Mouse (Mus musculus) 416B (cell line): ENCODE results near the gene Snx30.
"Not testable (repeated sequence)": the region's sequence is repeated elsewhere in the genome, so short reads cannot be mapped to it uniquely, and the experiment has no call there.

Experiments used
- DNase-seq: peaks from one replicate; pipeline ENCODE4 v3.0.0; 2011; ENCODE audit warnings: low read depth

Snx30 gene

DNA sequence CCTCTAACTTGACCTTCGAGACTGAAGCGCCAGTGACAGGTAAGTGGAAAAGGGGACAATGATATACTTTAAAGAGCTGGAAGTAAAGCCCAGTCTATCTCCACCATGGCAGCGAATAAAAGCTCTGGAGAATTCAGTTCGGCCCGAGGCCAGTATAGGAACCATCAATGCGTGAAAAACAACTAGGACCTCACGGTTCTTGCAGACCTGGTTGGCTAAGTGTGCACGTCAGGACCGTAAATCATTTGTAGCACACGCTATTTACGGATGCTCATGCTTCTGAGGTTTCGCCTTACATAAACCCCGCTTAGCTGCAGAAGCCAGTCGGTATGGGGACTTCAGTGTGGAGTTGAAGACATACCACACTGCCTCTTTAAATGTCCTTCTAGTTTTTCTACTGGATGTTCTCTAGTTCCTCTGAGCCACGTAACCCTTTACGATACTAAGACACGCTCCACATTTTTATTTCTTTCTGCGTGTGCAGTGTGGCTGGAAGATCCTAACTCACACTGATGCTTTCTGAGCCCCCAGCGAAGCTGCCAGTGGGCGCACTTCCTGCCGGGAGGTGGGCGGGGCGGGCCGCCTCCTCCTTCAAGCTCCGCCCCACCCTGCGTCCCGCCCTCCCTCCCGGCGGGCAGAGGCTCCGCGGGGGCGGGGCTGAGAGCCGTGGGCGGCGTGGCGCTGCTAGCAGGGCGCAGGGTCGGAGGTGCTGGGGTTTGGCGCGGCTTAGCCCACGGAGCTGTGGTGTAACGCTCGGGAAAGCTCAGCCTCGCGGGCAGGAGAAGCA, at the start of gene Snx30:
Snx30 (plus strand) TSS at position 660 of the 787 bp plus-strand sequence.
- DNase-seq, result peak; percentile 86

DNA sequence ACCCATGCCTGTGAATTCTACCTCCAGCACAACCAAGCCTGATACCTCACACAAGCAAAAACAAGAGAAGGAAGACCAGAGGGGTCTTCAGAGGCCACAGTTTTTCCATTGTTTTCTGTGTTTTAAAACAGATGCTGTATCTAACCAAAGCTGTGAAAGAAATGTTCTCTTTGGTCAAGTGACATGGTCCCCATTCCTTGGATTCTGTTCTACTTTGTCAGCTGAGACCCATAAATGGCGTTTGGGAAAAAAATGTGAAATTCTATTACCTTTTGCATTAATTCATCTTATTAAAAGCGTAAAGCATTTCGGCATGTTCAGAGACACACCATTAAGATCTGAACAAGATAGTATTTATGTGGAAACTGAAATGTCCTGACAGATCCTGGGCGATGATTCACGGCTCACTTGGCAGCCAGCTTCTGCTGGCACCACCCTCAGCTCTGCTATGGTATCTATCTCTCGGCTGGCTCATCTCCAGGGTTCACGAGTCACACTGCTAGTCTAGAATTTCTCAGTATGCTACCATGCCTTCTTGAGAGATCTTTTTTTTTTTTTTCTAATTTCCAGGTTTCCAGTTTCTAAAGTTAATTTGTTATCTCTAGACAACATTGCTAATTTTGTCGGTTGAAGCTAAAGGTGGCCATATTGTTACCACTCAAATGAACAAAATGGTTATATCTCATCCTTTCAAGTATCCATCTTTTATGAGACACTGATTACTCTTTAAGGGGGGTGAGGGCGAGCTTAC, 49.1 kb upstream of the Snx30 start:
- peak; percentile 73 for DNase-seq

DNA sequence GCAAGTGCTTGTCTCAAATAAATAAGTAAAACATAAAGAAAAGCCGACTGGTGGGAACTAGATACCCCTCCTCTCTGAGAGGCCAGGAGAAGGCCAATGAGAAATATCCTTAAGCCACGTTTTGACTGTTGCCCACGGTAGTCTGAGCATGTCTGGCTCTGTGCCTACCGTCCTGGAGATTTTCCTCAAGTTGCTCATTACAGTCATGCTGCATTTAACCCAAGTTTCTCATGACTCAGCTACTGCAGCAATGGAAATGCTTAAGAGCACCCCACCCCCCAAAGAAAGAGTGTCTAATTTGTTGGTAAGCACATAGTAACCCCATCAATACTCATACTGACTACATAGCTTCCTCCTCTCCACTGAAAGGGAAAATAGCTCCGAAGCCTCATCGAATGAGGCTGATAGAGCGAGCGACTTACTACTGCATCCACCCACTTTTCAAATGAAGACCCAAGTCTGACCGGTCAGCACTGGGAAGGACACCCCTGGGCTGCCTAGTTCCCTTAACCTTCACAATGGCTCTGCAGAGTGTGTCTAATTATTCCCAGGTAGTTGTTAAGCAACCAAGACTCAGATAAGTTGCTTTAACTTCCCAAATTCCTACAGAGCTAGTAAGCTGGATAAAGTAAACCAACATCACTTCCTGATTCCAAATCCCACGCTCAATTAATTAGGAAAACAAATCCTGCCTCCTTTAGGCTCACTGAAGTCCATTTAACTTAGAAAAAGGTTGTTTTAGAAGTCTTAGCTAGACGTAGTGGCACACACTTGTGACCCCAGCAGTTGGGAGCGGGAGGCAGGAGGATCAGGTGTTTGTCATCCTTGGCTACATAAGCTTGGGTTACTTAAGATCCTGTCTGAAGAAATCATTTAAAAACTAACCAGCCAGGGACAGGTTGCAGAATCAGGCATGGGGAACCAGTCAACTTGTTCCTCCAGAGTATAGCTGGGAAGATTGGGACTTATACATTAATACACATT, 47.9 kb upstream of the Snx30 start:
- no peak for DNase-seq

DNA sequence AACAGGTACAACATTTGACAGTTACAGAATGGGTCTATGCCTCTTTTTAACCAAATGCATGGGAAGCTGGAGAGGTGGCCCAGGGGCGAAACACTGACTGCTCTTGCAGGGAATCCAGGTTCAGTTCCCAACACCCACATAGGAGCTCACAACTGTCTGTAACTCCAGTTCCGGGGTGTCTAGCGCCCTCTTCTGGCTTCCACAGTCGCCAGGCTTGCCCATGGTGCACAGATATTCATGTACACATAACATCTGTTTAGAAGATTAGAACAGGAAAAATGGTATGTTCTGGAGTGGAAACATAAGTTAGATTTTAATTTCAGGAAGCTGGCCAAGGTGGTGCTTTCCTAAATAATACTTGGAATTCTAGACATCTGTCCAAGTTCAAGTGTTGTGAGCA, 45.6 kb upstream of the Snx30 start:
- no peak for DNase-seq

DNA sequence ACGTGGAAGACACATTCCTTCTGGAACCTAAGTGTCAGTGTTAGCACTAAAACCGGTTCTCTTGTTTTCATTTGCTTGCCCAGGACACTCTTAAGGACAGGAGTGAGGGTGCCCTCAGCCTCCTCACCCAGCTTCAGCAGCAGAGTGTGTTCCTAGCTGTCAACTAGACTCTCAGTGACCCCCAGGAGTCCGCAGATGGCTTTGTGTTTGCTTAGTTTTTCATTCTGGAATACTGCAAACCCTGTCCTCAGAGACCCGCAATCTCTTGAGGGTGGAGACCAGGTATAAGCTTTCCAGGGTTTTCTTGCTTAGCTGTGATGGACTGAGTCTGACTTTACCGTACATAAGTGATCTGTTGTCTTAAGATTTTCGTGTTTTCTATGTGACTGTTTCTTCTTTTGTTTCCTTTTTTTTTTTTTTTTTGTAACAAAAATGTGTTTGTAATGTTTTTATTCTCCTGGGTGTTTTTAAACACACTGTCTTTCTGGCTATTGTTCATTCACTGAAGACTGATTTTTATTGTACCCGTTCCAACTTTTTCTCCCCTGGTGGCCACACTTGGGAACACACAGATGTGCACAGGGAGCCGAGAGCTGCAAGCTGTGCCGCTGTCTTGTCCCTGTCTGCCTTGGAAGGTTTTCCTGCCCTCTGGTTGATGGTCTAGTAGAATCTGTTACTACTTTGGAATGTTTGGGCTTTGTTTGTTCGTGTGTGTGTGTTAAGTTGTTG, 44.8 kb upstream of the Snx30 start:
- peak; percentile 28 for DNase-seq

DNA sequence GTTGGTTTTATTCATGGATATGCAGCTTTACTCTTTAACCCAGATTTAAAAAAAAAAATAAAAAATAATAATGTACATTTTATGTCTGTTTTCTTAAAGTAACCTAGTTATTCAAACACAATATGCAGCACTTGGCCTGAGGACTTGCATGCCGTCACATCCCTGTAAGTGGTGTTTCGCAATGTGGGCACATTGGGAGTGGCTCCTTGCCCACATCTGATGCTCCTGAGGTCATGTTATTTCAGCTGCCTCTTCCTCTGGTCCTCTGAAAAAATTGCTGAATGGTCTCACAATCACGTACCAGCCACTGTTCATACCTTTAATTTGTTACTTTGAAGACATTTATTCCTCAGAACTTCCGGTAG, 44.3 kb upstream of the Snx30 start:
- peak; percentile 90 for DNase-seq

DNA sequence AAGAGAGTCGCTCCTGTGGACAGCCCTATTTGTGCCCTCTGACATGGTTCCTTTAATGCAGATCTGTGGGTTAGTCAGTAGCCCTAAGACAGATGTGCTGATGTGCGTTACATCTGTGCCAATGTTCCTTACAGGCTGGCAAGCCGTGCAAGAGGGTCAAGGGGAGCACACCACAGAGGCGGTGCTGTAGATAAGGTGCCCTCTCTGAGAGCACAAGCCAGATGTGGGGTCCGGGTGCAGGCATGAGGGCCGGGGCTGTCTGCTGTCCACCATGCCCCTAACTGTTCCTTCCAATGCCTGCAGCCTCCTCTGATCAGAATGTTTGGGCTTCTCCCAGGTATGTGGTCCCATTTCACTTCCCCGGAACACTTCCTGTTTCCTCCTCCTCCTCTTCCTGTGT, 40.7 kb upstream of the Snx30 start:
- no peak for DNase-seq

DNA sequence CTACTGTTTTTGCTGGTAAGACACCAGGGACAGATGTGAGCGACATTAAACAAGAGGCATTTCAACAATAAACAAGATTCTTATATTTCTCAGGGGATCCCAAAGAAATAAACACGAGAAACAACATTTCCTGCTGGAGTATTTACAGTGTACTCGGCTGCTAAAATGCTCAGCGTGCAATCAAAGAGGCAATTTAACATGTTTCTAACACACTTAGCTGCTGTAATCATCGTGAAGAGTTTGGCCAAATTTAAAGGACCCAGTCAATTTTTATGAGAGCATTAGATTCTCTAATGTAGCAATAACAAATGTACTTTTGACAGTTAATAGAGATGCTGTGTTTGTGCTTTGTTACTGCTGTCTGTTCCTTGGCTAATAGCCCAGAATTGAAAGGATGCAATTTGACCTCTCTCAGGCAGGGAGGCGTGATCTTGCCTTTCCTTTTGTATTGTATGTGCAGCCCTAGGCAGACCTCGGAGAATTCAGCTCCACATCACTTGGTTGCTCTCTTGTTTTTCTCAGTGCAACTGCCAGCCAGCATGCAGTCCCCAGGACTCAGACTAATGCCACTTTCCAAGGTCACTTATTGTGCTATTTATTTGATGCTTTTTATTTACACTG, 40.1 kb upstream of the Snx30 start:
- DNase-seq, result peak; percentile 73

DNA sequence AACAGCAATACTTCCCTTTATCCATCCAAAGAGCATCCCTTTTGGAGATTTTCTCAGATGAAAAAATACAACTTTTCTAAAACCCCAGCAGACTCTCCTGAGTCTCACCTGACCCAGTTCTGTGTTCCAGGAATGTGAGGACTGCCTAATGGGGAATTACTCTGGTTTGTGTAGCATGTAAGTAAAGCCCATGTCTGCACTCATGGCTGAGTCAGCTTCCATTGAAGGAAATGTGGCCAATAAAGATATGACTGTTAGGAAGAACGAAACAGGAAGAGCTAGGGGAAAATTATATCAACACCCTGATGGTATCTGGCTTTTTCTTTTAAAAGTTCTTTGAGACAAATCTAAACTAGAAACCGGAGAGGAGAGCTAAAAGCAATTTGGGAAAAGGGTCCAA, 37.9 kb upstream of the Snx30 start:
- DNase-seq, result peak; percentile 87

DNA sequence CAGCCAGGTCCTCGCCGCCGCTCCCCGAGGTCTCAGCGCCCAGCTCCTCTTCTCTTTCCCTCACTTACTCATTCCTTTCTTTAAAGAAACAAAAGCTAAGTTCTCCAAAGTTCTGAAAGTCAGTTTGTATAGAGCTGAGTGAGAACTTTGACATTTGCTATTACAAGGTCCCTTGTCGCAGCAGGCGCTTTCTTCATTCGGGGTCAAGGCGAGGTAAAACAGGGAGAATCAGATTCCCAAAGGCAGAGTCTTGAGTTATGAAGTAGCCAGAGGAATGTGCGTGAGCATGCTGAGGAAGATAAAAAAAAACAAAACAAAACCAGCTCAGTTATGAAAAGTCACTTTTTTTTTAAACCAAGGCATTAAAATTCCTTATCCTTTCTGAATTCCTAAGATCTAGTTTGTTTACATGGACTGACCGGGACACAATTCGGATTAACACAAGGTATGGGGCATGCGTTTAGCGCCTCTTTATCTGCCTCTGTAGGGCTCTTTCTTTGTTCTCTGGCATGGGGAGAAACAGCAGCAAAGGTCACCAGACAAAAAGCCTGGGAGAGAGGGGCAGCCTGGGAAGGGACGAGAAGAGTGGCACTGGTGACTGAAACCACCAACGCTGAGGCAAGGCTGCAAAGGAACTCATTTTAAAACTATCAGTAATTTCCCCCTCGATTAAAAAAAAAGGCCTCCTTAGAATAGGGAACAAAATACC, 33.3 kb upstream of the Snx30 start:
- no peak for DNase-seq

DNA sequence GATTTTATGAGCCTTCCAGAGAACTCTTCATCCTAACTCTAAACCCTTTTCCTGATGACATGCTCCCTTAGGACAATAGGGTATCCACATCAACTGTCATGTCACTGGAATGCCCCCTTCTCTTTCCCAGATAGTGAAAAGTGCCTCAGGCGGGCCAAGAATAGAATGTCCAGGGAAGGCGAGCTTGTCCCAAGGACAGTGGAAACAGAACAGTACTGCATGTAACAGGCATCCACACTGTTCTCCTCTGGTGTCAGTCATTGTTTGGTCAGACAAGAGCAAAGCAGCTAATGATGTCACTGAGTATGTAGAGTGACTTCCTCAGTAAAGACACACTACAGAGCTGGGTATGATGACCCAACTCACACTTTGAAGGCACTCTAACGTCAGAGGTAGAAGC, 27.8 kb upstream of the Snx30 start:
- peak; percentile 47 for DNase-seq

DNA sequence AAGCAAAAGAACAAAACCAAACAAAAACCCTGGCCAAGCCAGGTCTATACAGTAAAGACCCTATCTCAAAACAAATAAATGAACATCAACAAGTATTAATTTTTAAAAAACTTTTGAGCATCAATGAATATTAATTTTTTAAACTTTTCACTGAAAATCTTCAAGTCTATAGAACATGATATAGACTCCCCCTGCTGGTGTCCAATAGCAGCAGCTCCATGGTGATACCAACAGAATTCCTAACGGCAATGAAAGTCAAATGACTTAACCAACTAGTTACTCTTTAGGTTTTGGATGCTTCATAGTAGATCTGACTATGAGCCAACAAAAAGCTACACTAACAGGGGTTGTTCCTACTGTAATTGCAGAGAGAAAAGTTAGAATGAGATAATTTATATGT, 25.1 kb upstream of the Snx30 start:
- DNase-seq, result peak; percentile 57

DNA sequence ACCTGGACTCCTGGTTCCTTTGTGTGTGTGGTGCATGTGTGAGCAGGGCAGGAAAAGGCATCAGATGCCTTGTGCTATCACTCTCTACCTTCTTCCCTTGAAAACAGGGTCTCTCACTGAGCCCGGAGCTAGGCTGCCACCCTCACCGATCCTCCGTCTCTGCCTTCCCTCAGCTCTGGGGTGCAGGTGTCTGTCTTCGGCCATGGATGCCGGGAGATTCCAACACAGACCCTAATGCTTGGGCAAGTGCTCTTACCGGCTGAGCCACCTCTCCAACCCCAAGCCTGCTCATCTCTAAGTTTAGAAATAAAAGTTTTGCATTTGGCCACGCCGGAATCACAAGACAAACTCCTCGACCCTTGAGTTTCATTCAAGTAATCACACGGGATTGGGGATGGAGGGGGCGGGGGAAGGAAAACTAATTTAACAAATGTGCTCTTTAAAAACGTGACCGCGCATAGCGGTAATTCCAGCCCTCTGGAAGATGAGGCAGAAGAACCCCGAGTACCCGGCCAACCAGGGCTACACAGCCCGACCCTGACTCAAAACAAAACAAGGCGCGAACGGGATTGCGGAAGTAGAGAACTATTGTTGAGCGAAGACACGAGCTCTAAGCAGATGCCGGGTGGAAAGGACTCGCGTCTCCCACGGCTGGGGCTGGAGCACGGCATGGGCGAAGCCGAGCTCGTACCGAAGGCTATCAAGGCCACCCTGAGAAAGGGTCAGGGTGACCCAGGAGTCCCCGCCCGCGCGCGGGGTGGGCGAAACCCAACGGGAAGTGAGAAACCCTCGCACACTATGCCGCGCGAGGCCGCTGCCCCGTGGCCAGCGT, 22.6 kb upstream of the Snx30 start:
- peak; percentile 59 for DNase-seq

DNA sequence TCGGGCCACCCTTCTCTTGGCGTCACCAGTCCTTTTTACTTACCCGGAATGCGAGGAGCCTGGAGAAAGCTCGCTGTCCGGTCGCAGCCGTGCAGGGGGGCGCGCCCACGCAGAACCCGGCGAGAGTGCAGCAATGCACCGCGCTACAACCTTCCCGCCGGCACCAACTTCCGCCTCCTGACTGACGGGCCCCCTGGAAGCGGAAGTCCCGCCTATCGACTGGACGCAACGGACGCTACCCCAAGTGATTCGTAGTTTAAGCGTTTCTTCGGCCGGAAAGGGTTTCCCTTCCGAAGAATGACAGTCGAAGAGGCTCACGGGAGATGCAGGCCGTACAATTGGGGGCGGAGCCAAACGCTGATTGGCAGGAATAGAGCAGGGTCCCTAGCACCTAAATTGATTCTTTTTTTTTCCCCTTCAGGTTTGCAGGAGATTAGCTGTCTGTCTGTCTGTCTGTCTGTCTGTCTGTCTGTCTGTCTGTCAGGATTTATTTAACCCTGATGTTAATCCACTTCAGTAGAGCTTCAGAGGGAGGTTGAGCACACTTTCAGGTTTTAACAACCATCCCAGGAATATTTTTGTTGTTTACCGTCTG, 21.9 kb upstream of the Snx30 start:
- peak; percentile 99 for DNase-seq

DNA sequence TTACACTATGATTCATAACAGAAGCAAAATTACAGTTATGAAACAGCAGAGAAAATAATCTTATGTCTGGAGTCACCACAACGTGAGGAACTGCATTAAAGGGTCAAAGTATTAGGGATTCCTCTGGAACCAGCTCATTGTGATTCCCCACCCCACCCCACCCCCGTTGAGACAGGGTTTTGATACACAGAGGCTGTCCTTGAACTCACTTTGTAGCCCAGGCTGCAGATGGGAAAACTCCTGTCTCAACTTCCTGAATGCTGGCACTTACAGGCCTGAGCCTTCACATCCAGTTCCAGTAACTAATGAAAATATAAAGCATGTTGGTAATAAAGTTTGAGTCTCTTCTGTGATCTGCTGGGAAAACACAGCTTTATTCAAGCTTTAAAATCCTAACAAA, 20.2 kb upstream of the Snx30 start:
- no peak for DNase-seq

DNA sequence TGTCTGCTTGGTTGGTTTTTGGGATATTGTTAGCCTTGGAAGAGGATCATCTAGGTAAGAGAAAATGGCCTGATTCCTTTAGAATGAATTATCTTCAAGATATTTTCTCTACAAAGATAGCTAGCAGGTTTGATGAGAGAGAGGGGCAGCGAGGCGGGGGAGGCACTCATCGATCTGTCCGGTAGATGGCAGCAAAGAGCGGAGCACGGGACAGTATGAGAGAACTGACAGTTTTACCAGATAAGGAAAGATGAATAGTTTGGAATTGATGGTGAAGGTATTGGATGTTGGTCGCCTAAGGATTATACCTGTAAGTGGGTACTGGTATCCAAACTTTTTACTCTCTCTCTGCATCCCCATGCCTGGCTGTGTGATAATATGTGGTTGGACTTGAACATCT, 19.0 kb upstream of the Snx30 start:
- DNase-seq, result peak; percentile 74

DNA sequence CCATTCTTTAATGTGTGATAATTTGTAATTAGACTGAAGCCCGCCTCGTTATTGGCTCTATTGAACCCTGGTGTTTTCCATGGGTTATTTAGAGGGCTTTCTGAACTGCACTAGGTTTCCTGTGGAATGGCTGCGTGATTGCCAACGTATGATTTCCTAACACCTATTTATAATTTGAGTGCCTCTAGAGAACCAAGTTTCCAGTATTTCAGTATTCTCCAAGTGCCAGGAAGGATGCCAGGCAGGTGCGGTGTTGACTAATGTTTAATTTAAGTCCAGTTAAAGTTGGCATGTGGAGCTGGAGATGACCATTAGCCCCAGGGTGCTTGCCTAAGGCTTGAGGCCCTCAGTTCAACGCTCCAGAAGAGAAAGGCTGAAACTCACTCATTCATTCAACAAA, 18.5 kb upstream of the Snx30 start:
- DNase-seq, result no peak

DNA sequence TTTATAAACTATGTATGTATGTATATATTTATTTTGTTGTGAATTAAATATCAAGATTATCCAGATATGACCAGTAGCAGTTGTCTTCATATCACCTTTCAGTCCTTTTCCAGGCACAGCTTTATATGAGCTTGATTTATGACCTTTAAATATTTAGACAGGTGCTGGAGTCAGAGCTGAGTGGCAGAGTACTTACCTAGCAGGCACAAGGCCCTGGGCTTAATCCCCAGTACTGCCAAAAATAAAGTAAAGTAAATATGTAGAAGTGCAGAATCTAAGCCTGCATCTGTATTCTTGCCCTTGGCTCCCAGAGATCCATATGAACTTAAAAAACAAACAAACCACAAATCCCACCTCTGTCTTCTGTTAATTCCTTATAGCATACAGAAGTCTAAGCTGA, 16.6 kb upstream of the Snx30 start:
- no peak for DNase-seq

DNA sequence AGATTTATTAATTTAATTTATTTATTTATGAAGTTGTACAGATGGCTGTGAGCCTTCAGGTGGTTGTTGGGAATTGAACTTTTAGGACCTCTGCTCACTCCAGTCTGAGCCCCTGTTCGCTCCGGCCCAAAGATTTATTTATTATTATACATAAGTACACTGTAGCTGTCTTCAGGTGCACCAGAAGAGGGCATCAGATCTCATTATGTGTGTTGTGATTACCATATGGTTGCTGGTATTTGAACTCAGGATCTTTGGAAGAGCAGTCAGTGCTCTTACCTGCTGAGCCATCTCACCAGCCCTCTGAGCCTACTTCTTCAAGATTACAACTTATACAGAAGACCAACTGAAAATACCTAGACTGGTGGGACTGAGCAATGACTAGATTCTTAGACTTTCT, 12.0 kb upstream of the Snx30 start:
- not testable (repeated sequence) for DNase-seq
